Mouse (Mus musculus) heart, embryonic 16.5 days (tissue): ENCODE results near the gene Pip5k1b. TPM values are rescaled to one million over a fixed set of nuclear protein-coding genes. Genes with fewer than 3 reads are reported as not detected.
A peak's percentile ranks its signal among the peaks of the same experiment; 100 is the strongest.

Source experiments
- ATAC-seq: fragments of 200-750 bp; cut with Nextera tagmentation; replicated peaks from 2 replicates; pipeline ENCODE4 v1.8.0; 2017; ENCODE audit warnings: moderate number of reproducible peaks; ENCODE audit not compliant: insufficient read depth, low FRiP score; ENCODE audit errors: extremely low read depth
- H3K27ac ChIP-seq: fragments of 300-500 bp; sonication (generic); 2 replicates; pipeline ENCODE4 v1.5.1; 2014; ENCODE audit warnings: mild to moderate bottlenecking, low read length, control low read depth, moderate library complexity
- H3K27me3 ChIP-seq: fragments of 300-500 bp; sonication (generic); 2 replicates; pipeline ENCODE4 v1.6.1; 2014; ENCODE audit warnings: low read length, mixed read lengths; ENCODE audit not compliant: control insufficient read depth, insufficient read depth
- H3K36me3 ChIP-seq: fragments of 300-500 bp; sonication (generic); 2 replicates; pipeline ENCODE4 v1.6.1; 2014; ENCODE audit not compliant: control insufficient read depth, insufficient read depth
- H3K4me1 ChIP-seq: fragments of 300-500 bp; sonication (generic); 2 replicates; pipeline ENCODE4 v1.6.1; 2014; ENCODE audit warnings: low read length, mixed read lengths; ENCODE audit not compliant: control insufficient read depth, insufficient read depth
- H3K4me2 ChIP-seq: fragments of 300-500 bp; sonication (generic); 2 replicates; pipeline ENCODE4 v1.6.1; 2014; ENCODE audit warnings: low read depth, mild to moderate bottlenecking, control low read depth, low read length
- H3K4me3 ChIP-seq: fragments of 300-500 bp; sonication (generic); 2 replicates; pipeline ENCODE4 v1.5.1; 2014; ENCODE audit warnings: mild to moderate bottlenecking, control low read depth, low read length
- H3K9ac ChIP-seq: fragments of 300-500 bp; sonication (generic); 2 replicates; pipeline ENCODE4 v1.6.1; 2014; ENCODE audit warnings: low read length, control low read depth
- H3K9me3 ChIP-seq: fragments of 300-500 bp; sonication (generic); replicated peaks from 2 replicates; pipeline ENCODE4 v1.6.1; 2016; ENCODE audit warnings: low read length; ENCODE audit not compliant: control insufficient read depth
- WGBS: fragments of 180-500 bp; shearing (Covaris S2); extraction: QIAGEN DNeasy Blood & Tissue Kit; methylation state at CpG from one replicate; pipeline ENCODE4 v1.1.7; 2014; 5-methylcytosine and 5-hydroxymethylcytosine counted together
- polyA plus RNA-seq: library from polyadenylated mRNA; unstranded; fragments of >200 nt; fragmentation: Nextera tagmentation; extraction: Ambion mirVana; gene quantifications from 2 replicates; pipeline ENCODE4 v1.2.1, GENCODE M21; 2015

The Pip5k1b gene
- polyA plus RNA-seq, 1 experiment from 2014 or later, result 11.1 TPM

DNA sequence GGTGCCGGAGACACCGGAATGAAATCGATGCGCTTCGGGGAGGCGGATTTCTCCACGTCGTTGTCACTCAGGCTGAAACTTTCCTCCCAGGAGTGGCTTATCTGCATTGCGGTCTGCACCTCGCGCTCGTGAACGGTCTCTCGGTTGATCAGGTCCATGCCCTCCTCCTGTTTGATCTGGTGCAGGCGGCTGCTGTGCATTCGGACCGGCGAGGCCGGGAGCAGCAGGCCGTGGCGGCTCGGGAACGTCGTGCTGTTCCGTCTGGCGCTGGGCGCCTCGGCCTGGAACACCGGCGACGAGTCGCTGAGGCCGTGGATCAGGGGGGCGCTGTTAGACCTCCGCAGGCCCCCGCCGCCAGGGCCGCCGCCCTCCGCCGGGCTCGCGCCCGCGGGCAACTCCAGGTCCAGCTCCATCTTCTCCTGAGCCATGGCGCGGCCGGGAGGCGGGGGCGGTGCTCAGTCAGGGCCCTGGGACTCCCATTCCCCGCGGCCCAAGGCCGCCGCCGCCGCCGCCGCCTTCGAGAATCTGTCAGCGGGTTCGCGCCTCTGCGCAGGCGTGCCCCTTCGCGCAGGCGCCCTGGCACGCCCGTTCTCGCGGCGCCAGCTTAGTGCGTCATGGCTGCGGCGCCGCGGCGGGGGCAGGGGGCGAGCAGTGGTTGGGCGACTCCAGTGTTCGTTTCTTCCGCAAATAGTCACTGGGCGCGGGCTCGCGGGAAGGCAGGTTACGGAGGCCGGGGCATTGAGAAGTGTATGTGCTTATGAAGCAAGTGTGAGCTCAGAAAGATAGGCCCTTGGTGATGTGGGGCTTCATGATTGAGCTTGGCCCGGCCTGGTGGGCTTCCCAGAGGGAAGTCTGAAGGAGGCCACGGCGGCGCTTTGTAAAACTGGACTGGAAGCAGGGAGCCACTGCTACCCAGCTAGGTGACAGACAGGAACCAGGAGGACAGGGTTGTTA is 78.5 kb downstream of the Pip5k1b start, which contains the start of gene Fam122a:
Fam122a (minus strand) TSS at position 428 of the 954 bp plus-strand sequence.
- ATAC-seq, result peak; percentile 93
- H3K36me3 ChIP-seq, result 0 out of 2 replicates have a peak, but pooled peaks cover 5% of the 10 kb centered on the region
- H3K27me3 ChIP-seq, result no peaks in the 10 kb centered on the region
- peak within 1 kb of the TSS; percentile 93 for H3K4me3 ChIP-seq
- H3K9ac ChIP-seq, result peak within 1 kb of the TSS; percentile 97
- no peaks in the 10 kb centered on the region for H3K9me3 ChIP-seq
- WGBS, result under 1% methylated on average over 92 of the region's 92 CpGs
- H3K27ac ChIP-seq, result peak within 1 kb of the TSS; percentile 96
- peaks cover 13% of the 10 kb centered on the region for H3K4me1 ChIP-seq
- peak within 1 kb of the TSS; percentile 92 for H3K4me2 ChIP-seq

- Histone ChIP-seq H3K27ac (peak overlapping the region; percentile 96), H3K27me3 (no peaks in the 10 kb centered on the region), H3K4me2 (peak overlapping the region; percentile 65), H3K9ac (peak overlapping the region; percentile 97), H3K4me1 (peaks cover 13% of the 10 kb centered on the region), H3K4me3 (peak overlapping the region; percentile 93), H3K9me3 (no peaks in the 10 kb centered on the region), H3K36me3 (0 out of 2 replicates have a peak, but pooled peaks cover 5% of the 10 kb centered on the region)
- no peak for ATAC-seq
- 1% methylated on average over 11 of the region's 11 CpGs for WGBS
Measured at GRCm38 (mm10) chr19:24476461-24476860, 79.2 kb downstream of the Pip5k1b start.

GRCm38 (mm10) chr19:24475281-24475680 is 80.4 kb downstream of the Pip5k1b start:
- H3K4me2 ChIP-seq, result peak overlapping the region; percentile 56
- no peaks in the 10 kb centered on the region for H3K9me3 ChIP-seq
- 0 out of 2 replicates have a peak, but pooled peaks cover 5% of the 10 kb centered on the region for H3K36me3 ChIP-seq
- H3K27ac ChIP-seq, result no peak overlapping the region; the same call in 1 of the 2 replicates
- ATAC-seq, result no peak
- WGBS, result 39% methylated on average over 6 of the region's 6 CpGs
- peak overlapping the region; percentile 22 for H3K4me3 ChIP-seq
- H3K27me3 ChIP-seq, result no peaks in the 10 kb centered on the region
- peak overlapping the region; percentile 52 for H3K9ac ChIP-seq
- peaks cover 13% of the 10 kb centered on the region for H3K4me1 ChIP-seq

- no peak for ATAC-seq
- H3K4me1 ChIP-seq, result peaks cover 27% of the 10 kb centered on the region
- no peak overlapping the region for H3K27ac ChIP-seq
- WGBS, result 89% methylated on average over 5 of the region's 5 CpGs
- no peaks in the 10 kb centered on the region for H3K9me3 ChIP-seq
- H3K4me2 ChIP-seq, result no peak overlapping the region
- H3K4me3 ChIP-seq, result no peak overlapping the region
- H3K36me3 ChIP-seq, result 0 out of 2 replicates have a peak, but pooled peaks cover 5% of the 10 kb centered on the region
- no peak overlapping the region for H3K9ac ChIP-seq
- H3K27me3 ChIP-seq, result no peaks in the 10 kb centered on the region
Measured at GRCm38 (mm10) chr19:24472512-24472911, 83.2 kb downstream of the Pip5k1b start.

DNA sequence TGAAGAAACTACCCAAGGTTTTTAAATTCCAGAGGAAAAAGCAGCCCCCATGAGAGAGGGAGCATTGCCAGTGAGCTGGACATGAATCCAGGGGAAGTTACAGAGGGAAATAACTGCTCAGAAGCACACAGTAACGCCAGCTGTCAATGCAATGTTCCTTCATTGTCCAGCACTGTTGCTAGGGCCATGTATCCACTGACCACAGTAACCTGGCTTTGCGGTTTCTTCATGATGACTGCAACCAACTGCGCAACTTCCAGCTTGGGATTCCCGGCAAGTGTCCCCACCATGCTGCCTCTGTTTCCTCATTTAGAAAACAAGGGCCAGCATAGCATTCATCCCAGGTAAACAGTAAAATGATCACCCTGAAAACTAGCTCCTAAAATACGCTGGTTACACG is 84.1 kb downstream of the Pip5k1b start:
- Histone ChIP-seq H3K27ac (no peak overlapping the region), H3K36me3 (0 out of 2 replicates have a peak, but pooled peaks cover 5% of the 10 kb centered on the region), H3K4me2 (no peak overlapping the region), H3K4me3 (no peak overlapping the region), H3K9me3 (no peaks in the 10 kb centered on the region), H3K9ac (no peak overlapping the region), H3K4me1 (peaks cover 27% of the 10 kb centered on the region), H3K27me3 (no peaks in the 10 kb centered on the region)
- 85% methylated on average over 6 of the region's 6 CpGs for WGBS
- ATAC-seq, result no peak

GRCm38 (mm10) chr19:24469216-24469615 is 86.5 kb downstream of the Pip5k1b start:
- H3K9me3 ChIP-seq, result no peaks in the 10 kb centered on the region
- H3K9ac ChIP-seq, result no peak overlapping the region
- H3K36me3 ChIP-seq, result 0 out of 2 replicates have a peak, but pooled peaks cover 5% of the 10 kb centered on the region
- no peak overlapping the region for H3K4me3 ChIP-seq
- H3K4me2 ChIP-seq, result peak overlapping the region; percentile 41
- ATAC-seq, result 0 out of 2 replicates have a peak, but pooled peaks have one; percentile 49
- peak overlapping the region; percentile 69; the same call in 1 of the 2 replicates for H3K27ac ChIP-seq
- 35% methylated on average over 4 of the region's 4 CpGs for WGBS
- peaks cover 18% of the 10 kb centered on the region for H3K4me1 ChIP-seq
- no peaks in the 10 kb centered on the region for H3K27me3 ChIP-seq

DNA sequence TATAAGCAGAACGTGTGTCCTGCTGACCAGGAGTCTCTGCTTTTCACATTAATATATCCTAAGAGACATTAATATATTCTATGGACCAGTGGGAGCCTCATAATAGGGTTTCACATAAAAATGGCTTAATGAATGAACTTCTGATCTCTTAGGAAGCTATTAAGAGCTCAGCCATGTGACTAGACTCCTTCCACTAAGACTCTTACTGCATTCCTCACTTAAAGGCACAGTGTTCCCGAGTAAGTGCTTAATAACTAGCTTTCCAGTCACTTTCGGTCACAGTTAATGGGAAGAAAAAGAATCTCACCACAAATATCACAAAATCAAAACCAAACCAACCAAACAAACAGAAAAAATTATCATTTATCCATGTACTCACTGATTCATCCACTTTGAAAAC is 87.1 kb downstream of the Pip5k1b start:
- Histone ChIP-seq H3K36me3 (0 out of 2 replicates have a peak, but pooled peaks cover 5% of the 10 kb centered on the region), H3K27ac (peak overlapping the region; percentile 69; the same call in 1 of the 2 replicates), H3K4me1 (peaks cover 18% of the 10 kb centered on the region), H3K27me3 (no peaks in the 10 kb centered on the region), H3K4me3 (no peak overlapping the region), H3K9me3 (peaks cover 3% of the 10 kb centered on the region; the same call in 1 of the 2 replicates), H3K4me2 (peak overlapping the region; percentile 41; the same call in 1 of the 2 replicates), H3K9ac (no peak overlapping the region)
- 41% methylated on average over 3 of the region's 3 CpGs for WGBS
- no peak for ATAC-seq

GRCm38 (mm10) chr19:24463011-24463410 is 92.7 kb downstream of the Pip5k1b start:
- no peaks in the 10 kb centered on the region for H3K36me3 ChIP-seq

More at GRCm38 (mm10) chr19:24463011-24463410, 92.7 kb downstream of the Pip5k1b start:
- H3K4me1 ChIP-seq, result peaks cover 4% of the 10 kb centered on the region; the same call in 1 of the 2 replicates
- H3K4me2 ChIP-seq, result no peak overlapping the region
- no peaks in the 10 kb centered on the region for H3K27me3 ChIP-seq
- peaks cover 3% of the 10 kb centered on the region; the same call in 1 of the 2 replicates for H3K9me3 ChIP-seq
- H3K27ac ChIP-seq, result no peak overlapping the region
- WGBS, result 86% methylated on average over 3 of the region's 3 CpGs
- ATAC-seq, result no peak
- no peak overlapping the region for H3K9ac ChIP-seq
- no peak overlapping the region for H3K4me3 ChIP-seq
